Mouse (Mus musculus) left cerebral cortex, adult 18-20 months (tissue): ENCODE measurements around the gene Tpcn2. TPM values are rescaled to one million over a fixed set of nuclear protein-coding genes. Genes with fewer than 3 reads are reported as not detected.

Experiments
- DNase-seq, 2 experiments: peaks; one replicate each; pipeline ENCODE4 v3.0.0; 2021 to 2022; ENCODE audit warnings: low spot score in 2 of 2, mixed read lengths in 1 of 2
- long read RNA-seq, 2 experiments: library from polyadenylated mRNA; stranded (forward); transcript quantifications; one replicate each; pipeline ENCODE4 v2.0.0; 2021
- total RNA-seq, 2 experiments: library from RNA; stranded (reverse); gene quantifications; 2 replicates each; pipeline ENCODE4 v1.2.3; 2021

Gene Tpcn2
- total RNA-seq: 1 to 10 TPM; 4.8 to 5.4 TPM
- long read RNA-seq, experiment 1, partial matches to known transcripts: 0 of 3 reads
- long read RNA-seq, experiment 1, other reads (novel, unspliced or antisense): 3 of 3 reads
- long read RNA-seq, experiment 2, partial matches to known transcripts: 1 of 2 reads
- long read RNA-seq, experiment 2, other reads (novel, unspliced or antisense): 1 of 2 reads

DNA sequence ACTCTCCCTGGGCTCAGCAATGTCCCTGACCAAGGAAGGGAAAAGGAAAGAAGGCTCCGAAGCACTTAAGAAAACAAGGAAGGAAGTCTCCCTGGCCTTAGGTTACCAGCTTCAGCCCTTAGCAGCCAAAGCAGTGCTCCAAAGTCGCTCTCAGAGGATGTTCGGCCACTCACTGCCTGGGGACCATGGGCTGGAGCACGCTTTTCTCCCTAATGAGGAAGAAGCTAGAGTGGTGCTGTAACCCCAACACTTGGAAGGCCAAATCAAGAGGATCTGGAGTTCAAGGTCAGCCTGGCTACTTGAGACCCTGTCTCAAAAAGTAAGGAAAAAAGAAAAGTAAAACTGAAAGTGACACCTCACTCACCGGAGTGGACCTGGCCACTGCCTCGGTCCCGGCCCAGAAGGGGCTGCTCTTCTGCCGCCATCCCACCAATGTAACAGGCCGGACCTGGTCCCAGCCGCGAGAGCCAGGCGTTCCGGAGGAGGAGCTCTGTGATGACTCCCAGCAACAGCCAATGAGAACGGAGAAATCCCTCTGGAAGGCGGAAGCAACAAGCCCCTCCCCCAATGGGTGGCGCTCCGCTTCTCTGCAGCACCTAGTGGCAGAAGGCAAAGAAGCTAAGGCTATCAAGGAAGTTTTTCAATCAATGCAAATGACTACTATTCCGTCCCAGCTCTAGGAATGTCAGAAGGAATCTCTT, at the start of gene Tpcn2:
Gene Tpcn2, minus strand, starts transcription at position 525 of the 701 bp plus-strand sequence.
- DNase-seq: peak; percentile 91

DNA sequence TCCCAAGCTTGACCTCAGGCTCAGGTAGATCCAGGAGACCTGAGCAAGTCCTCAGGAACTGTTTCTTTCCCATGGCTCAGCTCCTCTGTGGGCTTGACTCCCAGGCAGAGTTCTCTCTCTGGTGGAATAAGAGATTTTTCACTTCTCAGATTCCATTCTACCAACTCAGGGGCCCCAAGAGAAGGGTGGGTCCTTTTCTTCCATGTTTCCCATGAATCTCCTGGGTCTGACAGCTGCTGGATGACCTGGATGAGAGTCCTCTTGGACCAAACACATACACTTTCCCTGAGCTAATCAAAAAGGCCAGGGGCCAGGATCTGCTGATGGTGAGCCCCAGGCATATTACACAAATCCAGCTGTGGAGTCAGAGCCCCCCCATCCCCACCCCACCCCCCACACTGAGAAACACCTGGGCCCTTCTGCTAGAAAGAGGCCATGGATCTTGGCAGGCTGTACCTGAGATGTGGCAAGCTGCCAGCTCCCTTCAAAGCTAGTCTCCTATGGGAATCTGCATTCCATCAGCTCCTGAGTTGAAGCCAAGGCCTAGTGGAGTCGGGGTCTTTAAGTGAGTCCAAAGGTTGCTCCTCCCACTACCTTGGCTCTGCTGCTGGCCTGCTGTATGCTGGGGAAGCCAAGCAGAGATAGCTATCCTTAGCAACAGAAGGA, 48.7 kb upstream of the Tpcn2 start:
- no peak for DNase-seq

DNA sequence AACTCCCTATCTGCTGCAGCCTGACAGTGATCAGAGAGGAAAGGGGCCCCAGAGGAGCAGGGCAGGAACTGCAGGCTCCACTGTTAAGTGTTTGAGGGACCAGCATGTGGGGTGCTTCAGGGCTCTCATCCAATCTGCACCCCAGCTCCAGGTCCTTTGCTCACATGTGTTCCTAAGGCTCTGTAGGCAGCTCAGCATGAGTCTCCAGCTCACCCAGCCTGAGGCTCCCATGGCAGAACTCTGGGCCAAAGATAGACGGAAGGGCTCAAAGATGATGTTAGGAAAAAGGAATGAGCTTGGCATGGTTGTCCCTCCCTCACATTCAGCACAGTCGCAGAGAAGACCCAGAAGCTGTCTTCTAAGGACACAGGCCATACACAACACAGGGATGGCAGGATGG, 46.8 kb upstream of the Tpcn2 start:
- DNase-seq: no peak

DNA sequence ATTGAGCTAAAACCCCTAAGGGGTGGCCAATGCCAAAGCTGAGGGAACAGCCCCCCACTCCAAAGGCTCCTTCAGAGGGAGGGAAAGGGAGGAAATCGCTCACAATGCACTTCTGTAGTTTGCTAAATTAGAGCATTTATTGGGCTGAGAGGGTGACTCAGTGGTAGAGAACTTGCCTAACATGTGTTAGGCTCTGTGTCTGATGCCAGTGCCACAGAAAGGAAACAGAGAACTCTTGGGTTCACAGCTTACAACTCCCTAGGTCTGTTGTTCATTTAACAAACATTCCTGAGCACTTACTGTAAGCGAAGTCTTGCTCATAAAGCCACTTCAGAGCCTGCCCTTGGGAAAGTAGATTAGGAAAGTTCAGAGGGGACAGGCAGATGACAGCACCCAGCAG, 46.2 kb upstream of the Tpcn2 start:
- no peak for DNase-seq

GRCm38 (mm10) chr7:145325697-145326096, 41.9 kb upstream of the Tpcn2 start:
- no peak for DNase-seq

GRCm38 (mm10) chr7:145323607-145324006, 39.8 kb upstream of the Tpcn2 start:
- no peak for DNase-seq

DNA sequence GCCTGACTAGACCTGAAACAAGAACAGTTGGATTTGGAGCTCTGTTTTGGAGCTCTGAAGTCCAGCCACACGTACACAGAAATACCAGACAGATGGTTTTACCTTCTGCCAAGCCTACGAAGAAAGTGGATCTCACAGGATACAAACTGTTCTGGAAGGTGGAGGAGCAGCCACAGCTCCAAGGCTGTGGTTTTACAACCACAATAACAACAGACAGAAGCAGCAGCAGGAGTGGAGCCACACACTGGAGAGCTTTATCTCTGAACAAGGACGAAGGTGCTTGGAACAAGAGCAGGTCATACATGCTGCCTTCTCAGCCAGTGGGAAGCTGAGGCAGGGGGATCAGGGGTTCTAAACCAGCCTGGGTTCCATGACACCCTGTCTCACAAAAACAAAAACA, 35.7 kb upstream of the Tpcn2 start:
- DNase-seq: peak; percentile 22 to 33

DNA sequence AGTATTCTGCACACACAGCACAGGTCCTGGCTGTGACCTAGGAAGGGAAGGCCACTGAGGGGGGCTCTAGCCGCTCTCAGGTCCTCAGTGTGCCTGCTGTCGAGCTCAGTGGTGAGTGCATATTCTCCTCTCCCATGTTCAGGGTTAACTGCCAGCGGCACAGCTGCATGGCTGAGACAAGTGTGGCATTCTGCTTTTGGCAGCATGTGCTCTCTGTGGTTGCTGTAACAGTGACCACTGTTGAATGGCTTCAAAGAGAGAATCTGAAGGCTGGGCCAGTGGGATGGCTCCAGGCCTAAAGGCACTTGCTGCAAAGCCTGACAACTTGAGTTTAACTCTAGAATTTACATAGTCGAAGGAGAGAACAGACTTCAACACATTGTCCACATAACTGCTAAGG, 33.7 kb upstream of the Tpcn2 start:
- DNase-seq: no peak

DNA sequence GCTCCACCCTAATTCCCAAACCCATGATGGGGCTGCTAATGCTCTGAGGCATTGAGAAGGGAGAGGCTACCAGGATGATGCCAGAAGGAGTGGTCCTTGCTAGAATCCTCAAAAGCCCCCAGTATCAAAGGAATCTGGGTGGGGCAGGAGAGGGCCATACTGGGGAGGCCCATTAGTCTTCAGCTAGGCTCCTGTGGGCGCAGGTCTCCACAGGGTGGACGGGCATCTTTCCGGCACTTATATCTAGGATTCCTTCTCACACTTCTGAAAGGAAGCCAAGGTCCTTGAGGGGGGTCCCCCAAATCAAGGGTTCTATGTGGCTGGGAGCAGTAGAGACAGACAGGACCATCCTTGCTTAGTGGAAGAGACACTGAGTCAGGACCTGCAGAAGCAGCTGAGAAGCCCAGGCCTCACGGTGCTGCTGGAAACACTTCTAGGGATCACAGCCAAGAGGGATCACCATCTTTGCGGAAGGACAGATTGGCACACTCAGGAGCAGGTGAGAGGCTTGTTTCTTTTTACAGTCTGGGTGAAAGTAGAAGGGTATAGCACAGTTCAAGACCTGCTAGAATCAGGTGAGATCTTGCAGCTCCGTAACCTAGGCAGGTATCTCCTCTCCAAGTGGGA, 31.1 kb upstream of the Tpcn2 start, which contains the start of gene Mrgprd:
Gene Mrgprd, plus strand, starts transcription at position 51 of the 627 bp plus-strand sequence.
- DNase-seq: no peak

DNA sequence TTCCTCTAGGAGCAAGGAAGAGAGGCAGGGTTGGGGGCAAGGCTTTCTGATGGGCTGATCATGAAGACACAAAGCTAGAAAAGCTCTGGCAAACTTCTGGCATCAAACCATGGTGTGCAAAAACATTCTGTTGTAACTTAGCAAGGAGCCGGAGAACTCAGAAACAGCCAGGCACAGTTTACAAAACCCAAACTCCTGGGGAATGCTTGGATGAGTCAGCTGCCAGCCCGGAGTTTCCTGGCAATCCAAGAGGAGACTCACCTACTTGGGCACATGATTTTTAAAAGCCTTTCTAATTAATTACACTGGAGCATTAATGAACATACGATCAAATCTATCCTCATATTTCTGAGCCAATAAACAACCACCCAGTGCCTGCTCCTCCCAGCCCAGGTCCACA, 28.3 kb upstream of the Tpcn2 start:
- no peak for DNase-seq

GRCm38 (mm10) chr7:145310526-145310925, 26.7 kb upstream of the Tpcn2 start:
- no peak for DNase-seq

DNA sequence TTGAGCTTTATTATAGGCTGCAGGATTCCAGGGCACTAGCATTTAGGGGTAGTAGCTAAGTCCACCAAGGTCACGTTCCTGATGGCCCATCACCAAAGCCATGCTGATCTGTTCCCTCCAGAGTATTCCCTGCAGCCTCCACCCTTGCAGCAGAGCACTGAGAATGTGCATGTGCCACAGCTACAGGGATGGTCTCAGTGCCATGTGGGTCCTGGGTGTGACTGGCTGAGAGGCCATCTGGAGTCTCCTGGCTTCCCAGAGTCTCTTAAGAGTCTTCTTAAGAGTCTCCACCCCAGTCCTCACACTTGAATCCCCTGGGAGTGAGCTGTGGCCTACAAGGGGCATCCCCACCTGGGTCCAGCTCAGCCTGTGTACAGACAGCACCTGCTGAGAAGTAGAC, 26.1 kb upstream of the Tpcn2 start:
- no peak for DNase-seq

GRCm38 (mm10) chr7:145308866-145309265, 25.1 kb upstream of the Tpcn2 start:
- no peak for DNase-seq

- no peak for DNase-seq
These were observed 24.4 kb upstream of the Tpcn2 start for GRCm38 (mm10) chr7:145308061-145308675.

DNA sequence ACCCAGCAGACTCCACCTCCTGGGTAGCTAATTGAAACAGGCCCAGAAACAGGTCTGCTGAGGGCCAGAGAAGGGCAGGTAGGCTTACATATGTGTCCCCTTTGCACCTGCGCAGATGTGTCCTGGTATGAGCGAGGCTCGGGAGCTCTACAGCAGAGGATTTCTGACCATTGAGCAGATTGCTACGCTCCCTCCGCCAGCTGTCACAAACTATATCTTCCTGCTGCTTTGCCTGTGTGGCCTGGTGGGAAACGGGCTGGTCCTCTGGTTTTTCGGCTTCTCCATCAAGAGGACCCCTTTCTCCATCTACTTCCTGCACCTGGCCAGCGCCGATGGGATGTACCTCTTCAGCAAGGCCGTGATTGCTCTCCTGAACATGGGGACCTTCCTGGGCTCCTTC, 23.8 kb upstream of the Tpcn2 start:
- no peak for DNase-seq

- no peak for DNase-seq
These were observed 20.3 kb upstream of the Tpcn2 start for GRCm38 (mm10) chr7:145304153-145304552.

DNA sequence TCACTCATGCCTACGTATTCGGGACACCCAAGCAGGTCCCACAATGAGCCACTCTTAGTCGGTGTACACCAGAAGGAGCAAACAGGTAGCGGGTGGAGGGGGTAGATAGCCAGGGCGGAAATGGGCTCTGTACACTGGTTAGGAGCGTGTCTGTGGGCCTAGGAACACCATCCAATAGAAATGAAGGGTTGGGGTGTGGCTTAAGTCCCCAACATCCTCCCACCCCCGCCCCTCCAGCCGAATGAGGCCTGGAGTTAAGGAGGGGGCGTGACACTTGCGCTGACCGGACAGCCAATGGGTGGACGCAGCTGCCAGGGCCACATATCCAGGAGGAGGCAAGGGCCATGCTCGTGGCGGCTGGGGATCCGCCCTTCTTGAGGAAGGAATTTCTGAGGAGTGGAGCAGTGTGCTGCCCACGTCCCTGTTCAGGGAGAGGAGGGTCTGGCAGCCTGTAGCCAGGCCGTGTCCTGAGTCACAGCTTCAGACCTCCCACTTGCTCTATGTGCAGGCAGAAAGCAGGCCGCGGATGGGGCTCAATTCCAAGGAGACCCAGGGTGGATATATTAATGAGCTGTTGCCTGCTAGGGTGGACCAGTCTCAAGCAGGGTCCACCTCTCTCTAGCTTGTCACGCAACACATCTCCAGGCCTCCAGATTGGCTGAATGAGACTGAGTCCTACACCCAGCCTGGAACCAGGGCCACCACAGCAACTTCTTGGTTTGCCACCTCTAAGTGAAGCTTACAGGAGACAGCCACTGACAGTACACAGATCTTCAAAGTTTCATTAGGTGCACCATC, 18.9 kb upstream of the Tpcn2 start:
- DNase-seq: no peak

DNA sequence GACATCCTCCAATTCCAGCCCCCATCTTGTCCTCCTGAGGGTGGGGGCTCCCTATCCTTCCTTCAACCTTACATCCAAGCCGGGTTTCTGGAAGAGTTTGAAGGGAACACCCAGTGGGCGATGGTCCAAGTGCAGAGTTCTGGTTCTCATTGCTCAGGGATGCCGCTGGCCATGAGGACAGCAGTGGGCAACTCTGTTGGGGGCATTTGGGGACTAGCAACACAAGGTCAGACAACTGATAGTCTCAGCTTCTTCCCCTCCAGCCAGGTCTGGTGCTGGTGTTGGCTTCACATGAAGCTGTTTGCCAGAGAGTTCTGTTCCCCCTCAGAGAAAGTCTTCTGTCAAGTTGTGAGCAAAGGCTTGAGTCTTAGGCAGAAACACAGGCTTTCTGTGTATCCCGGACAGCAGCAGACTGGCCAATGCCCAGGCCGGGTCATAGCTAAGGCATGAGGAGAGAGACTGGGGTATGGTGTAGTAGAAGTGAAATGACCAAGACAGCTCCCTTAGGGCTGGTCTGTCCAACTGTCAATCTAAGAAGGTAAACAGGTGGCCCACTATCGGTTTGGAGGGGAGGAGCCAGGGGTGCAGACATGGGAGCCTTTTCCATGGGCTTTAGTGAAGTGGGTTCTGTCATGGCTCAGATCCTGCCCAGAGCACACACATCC, 17.7 kb upstream of the Tpcn2 start:
- no peak for DNase-seq

DNA sequence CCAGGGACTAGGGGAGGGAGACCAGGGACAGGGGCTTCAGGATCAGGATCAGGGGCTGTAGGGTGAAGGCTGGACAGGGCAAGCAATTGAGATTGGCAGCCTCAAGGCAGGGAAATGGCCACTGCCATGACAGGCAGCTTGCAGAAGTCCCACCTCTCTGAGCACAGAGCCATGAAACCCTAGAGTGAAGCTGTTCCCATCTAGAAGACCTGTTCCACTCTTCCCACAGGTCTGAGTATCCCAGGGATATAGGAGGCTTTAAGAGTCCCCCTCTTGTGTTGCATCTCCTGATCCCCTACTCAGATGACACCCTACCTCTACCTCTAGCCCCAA, 17.2 kb upstream of the Tpcn2 start:
- no peak for DNase-seq

DNA sequence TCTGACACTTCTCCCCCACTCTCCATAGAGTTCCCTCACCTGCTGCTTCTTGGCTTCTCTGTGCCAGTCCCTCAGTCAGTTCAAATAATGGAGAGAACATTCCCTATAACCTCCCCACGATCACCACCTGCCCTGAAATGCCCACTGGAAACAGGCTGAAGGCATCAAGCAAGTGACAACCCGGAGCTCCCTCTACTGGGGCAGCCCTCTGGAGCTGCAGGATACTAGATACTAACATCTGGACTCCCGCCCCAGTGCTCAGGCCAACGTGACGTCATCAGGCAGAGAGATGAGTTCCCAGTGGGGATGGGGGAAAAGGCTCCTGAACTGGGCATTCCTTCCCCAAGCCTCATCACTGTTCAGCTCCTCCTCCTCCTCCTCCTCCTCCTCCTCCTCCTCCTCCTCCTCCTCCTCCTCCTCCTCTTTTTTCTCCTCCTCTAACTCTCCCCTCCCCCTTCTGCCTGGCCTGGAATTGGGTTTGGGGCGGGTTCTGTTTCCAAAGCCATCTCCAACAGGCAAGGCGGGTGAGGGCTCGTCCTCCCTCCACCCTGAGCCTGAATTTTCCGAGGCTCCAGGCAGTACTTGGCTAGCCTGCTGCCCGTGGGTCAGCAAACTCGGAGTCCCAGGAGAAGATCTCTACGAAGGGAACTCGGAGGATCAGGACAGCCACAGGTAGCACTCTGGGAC, 16.7 kb upstream of the Tpcn2 start, which contains the start of gene Mrgprf:
Gene Mrgprf, plus strand, starts transcription at position 508 of the 687 bp plus-strand sequence.
- DNase-seq: peak in 1 of 2 experiments; percentile 35
